Mouse (Mus musculus) stomach, embryonic 16.5 days (tissue): ENCODE measurements around the gene Lrrc23. TPM values are rescaled to one million over a fixed set of nuclear protein-coding genes. Genes with fewer than 3 reads are reported as not detected.
A peak's percentile ranks its signal among the peaks of the same experiment; 100 is the strongest.

Experiments used
- ATAC-seq: fragments of 200-750 bp; cut with Nextera tagmentation; 2 replicates; pipeline ENCODE4 v1.8.0; 2017; ENCODE audit warnings: moderate number of reproducible peaks, moderate TSS enrichment; ENCODE audit not compliant: insufficient read depth, low FRiP score
- H3K27ac ChIP-seq: fragments of 300-500 bp; sonication (generic); 2 replicates; pipeline ENCODE4 v1.5.1; 2014; ENCODE audit warnings: low read length
- H3K27me3 ChIP-seq: fragments of 300-500 bp; sonication (generic); 2 replicates; pipeline ENCODE4 v1.6.1; 2014; ENCODE audit warnings: low read length, control low read depth, mixed read lengths; ENCODE audit not compliant: control insufficient read depth, insufficient read depth
- H3K36me3 ChIP-seq: fragments of 300-500 bp; sonication (generic); 2 replicates; pipeline ENCODE4 v1.6.1; 2014; ENCODE audit warnings: low read length; ENCODE audit not compliant: control insufficient read depth, insufficient read depth
- H3K4me1 ChIP-seq: fragments of 300-500 bp; sonication (generic); 2 replicates; pipeline ENCODE4 v1.6.1; 2014; ENCODE audit warnings: low read length, control low read depth, mixed read lengths; ENCODE audit not compliant: control insufficient read depth, insufficient read depth
- H3K4me2 ChIP-seq: fragments of 300-500 bp; sonication (generic); 2 replicates; pipeline ENCODE4 v1.6.1; 2014; ENCODE audit warnings: low read depth, low read length, mixed read lengths
- H3K4me3 ChIP-seq: fragments of 300-500 bp; sonication (generic); replicated peaks from 2 replicates; pipeline ENCODE4 v1.5.1; 2014; ENCODE audit warnings: mild to moderate bottlenecking, low read length
- H3K9ac ChIP-seq: fragments of 300-500 bp; sonication (generic); 2 replicates; pipeline ENCODE4 v1.6.1; 2014; ENCODE audit warnings: low read length
- H3K9me3 ChIP-seq: fragments of 300-500 bp; sonication (generic); replicated peaks from 2 replicates; pipeline ENCODE4 v1.6.1; 2016; ENCODE audit warnings: low read length, control low read depth; ENCODE audit not compliant: control insufficient read depth
- WGBS: fragments of 180-500 bp; shearing (Covaris S2); extraction: QIAGEN DNeasy Blood & Tissue Kit; methylation state at CpG from one replicate; pipeline ENCODE4 v1.1.7; 2014; 5-methylcytosine and 5-hydroxymethylcytosine counted together
- polyA plus RNA-seq: library from polyadenylated mRNA; unstranded; fragments of >200 nt; fragmentation: Nextera tagmentation; extraction: Ambion mirVana; gene quantifications from 2 replicates; pipeline ENCODE4 v1.2.1, GENCODE M21; 2015

Lrrc23 gene
- 0.53 and 0.65 TPM in 2 replicates for polyA plus RNA-seq

- WGBS, result 3% methylated on average over 23 of the region's 23 CpGs
- H3K4me1 ChIP-seq, result peaks cover 14% of the 10 kb centered on the region; the same call in 1 of the 2 replicates
- peak within 1 kb of the TSS; percentile 7 for H3K9ac ChIP-seq
- ATAC-seq, result no peak; the same call in 1 of the 2 replicates
- H3K4me2 ChIP-seq, result peak within 1 kb of the TSS; percentile 55
- no peaks in the 10 kb centered on the region for H3K36me3 ChIP-seq
- H3K27ac ChIP-seq, result no peak within 1 kb of the TSS
- peak within 1 kb of the TSS; percentile 43 for H3K4me3 ChIP-seq
- no peaks in the 10 kb centered on the region for H3K9me3 ChIP-seq
- H3K27me3 ChIP-seq, result peaks cover 10% of the 10 kb centered on the region
Observed at GRCm38 (mm10) chr6:124779222-124779983, at the start of gene Lrrc23. Gene Lrrc23, minus strand, starts transcription at chr6:124779727.

- WGBS, result 23% methylated on average over 10 of the region's 10 CpGs
- Histone ChIP-seq H3K36me3 (peaks cover 15% of the 10 kb centered on the region), H3K4me2 (peak overlapping the region; percentile 88), H3K4me1 (peaks cover 16% of the 10 kb centered on the region), H3K4me3 (peak overlapping the region; percentile 68), H3K9me3 (no peaks in the 10 kb centered on the region), H3K27me3 (no peaks in the 10 kb centered on the region), H3K9ac (peak overlapping the region; percentile 70), H3K27ac (peak overlapping the region; percentile 65)
- no peak for ATAC-seq
Observed at GRCm38 (mm10) chr6:124828101-124828592, 48.6 kb upstream of the Lrrc23 start.

DNA sequence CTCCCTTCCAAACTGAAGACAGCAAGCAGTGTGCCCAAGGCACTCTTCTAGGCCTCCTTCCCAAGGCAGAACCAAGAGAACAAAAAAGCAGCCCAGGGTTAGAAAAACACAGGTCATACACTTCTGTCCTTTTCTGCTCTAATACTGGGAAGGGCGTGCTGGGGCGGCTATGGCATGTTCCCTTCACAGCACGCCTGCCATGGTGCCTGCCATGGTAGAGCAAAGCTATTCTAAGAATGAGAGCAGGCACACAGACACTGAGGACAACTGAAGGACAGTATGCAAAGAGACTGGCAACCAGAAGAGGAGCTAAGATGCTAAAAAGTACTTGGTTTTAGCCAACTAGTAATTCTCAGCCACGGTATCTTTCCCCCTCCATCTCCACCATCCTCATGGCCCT, 42.5 kb upstream of the Lrrc23 start:
- no peak overlapping the region for H3K27ac ChIP-seq
- 96% methylated on average over 4 of the region's 4 CpGs for WGBS
- H3K36me3 ChIP-seq, result peaks cover 30% of the 10 kb centered on the region
- no peaks in the 10 kb centered on the region for H3K9me3 ChIP-seq
- H3K4me3 ChIP-seq, result no peak overlapping the region
- H3K4me1 ChIP-seq, result no peaks in the 10 kb centered on the region
- ATAC-seq, result no peak
- H3K4me2 ChIP-seq, result no peak overlapping the region
- no peak overlapping the region for H3K9ac ChIP-seq
- no peaks in the 10 kb centered on the region for H3K27me3 ChIP-seq

DNA sequence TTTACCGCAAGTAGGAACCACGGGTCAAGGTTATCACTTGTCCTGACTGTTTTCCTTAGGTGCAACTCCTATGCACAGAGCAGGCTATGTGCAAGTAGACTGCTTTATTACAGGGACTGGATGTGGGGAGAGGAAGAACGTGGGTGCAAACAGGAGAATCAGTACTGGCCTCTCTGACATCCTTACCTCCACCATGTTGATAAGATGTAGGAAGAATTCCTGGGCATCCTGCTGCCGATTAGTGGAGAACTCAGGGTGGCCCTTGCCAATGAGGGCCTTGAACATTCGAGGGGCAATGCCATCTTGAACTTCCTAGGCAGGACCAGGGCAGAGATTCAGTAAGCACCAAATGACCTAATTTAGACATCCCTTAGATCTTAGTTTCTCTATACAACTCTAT, 41.4 kb upstream of the Lrrc23 start:
- no peak overlapping the region for H3K27ac ChIP-seq
- H3K4me2 ChIP-seq, result no peak overlapping the region
- H3K4me3 ChIP-seq, result no peak overlapping the region
- no peaks in the 10 kb centered on the region for H3K27me3 ChIP-seq
- ATAC-seq, result no peak
- no peaks in the 10 kb centered on the region for H3K4me1 ChIP-seq
- no peak overlapping the region for H3K9ac ChIP-seq
- H3K9me3 ChIP-seq, result no peaks in the 10 kb centered on the region
- WGBS, result 92% methylated on average over 5 of the region's 5 CpGs
- H3K36me3 ChIP-seq, result peaks cover 26% of the 10 kb centered on the region

DNA sequence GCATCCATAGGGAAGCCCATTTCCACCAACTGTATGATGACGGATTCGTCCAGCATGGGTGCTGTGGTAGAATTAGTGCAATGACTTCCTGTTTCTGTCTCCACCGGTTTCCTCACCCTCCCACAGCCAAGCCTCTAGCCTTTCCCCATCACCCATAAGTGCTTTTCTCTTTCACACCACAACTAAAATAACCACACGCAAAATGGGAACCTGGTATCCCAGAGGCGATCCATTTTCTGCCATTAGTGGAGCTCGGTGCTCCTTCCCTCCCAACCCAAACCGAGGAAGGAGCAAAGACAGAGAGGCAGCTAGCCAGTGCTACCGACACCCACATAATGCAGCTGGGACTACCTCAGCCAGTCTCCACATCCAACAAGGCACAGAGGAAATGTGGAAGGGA, 38.4 kb upstream of the Lrrc23 start:
- no peak overlapping the region for H3K27ac ChIP-seq
- no peak overlapping the region for H3K4me2 ChIP-seq
- H3K4me3 ChIP-seq, result no peak overlapping the region
- H3K9me3 ChIP-seq, result no peaks in the 10 kb centered on the region
- H3K27me3 ChIP-seq, result no peaks in the 10 kb centered on the region
- H3K36me3 ChIP-seq, result peaks cover 16% of the 10 kb centered on the region
- ATAC-seq, result no peak
- peaks cover 9% of the 10 kb centered on the region for H3K4me1 ChIP-seq
- H3K9ac ChIP-seq, result no peak overlapping the region
- WGBS, result 87% methylated on average over 8 of the region's 8 CpGs

DNA sequence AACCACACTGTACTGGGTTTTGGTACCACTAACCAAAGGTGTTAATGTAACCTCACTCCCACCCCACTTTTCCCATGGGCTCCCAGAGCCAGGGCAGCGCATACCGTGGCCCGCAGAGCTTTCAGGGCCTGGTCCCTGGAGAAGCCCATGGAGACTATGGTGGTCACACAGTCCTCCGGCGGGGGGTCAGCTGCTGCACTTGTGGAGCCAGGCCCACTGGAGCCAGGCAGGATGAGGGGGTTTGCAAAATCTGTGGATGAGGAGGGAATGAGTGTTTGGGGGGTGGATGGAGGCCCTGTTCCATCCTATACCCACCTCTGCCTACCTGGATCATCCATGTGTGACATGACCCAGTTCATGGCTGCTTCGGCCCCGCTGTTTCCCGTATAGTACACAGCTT, 38.0 kb upstream of the Lrrc23 start:
- Histone ChIP-seq H3K4me3 (no peak overlapping the region), H3K4me1 (peaks cover 14% of the 10 kb centered on the region), H3K36me3 (peaks cover 16% of the 10 kb centered on the region), H3K9ac (no peak overlapping the region), H3K4me2 (no peak overlapping the region), H3K9me3 (no peaks in the 10 kb centered on the region), H3K27me3 (no peaks in the 10 kb centered on the region), H3K27ac (no peak overlapping the region)
- 93% methylated on average over 8 of the region's 8 CpGs for WGBS
- ATAC-seq, result no peak

DNA sequence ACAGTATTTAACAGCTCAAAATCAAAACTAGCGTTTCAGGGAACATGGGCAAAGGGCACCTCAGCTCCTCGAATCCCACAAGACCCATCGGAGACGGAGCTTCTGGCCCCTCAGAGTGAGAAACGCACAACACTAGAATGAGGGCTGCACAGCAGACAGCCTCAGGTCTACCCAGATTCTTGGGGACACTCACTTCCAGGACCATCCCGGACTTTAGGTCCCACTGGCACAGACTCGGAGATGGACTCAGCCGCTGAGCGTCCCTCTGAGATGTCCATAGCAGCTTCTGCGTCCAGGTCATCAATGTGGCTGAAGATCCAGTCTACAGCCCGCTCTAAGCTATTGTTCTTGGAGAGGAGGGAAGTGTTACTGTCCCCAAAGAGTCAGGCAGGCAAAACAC, 37.6 kb upstream of the Lrrc23 start:
- H3K4me3 ChIP-seq, result no peak overlapping the region
- peaks cover 17% of the 10 kb centered on the region for H3K4me1 ChIP-seq
- no peak overlapping the region for H3K9ac ChIP-seq
- H3K9me3 ChIP-seq, result no peaks in the 10 kb centered on the region
- no peak overlapping the region for H3K4me2 ChIP-seq
- peaks cover 16% of the 10 kb centered on the region for H3K36me3 ChIP-seq
- H3K27ac ChIP-seq, result no peak overlapping the region
- H3K27me3 ChIP-seq, result no peaks in the 10 kb centered on the region
- 96% methylated on average over 11 of the region's 11 CpGs for WGBS
- no peak for ATAC-seq

DNA sequence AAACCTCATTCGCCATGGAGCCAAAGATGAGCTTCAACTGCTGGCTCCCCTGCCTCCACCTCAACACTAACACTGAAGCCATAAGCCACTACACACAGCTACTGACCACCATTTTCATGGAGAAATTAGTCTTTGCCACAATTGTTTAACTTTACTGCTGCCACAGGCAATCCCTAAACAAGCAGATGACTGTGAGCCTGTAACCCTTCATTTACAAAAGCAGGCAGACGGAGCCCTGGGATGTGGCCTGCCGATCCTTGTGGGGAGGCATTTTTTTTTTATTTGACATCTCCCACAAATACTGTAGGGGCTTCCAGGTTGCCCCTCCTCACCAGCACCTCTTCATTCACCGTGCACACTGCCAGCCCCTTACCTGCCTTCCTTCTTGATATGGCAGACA, 37.1 kb upstream of the Lrrc23 start:
- Histone ChIP-seq H3K9me3 (no peaks in the 10 kb centered on the region), H3K27me3 (no peaks in the 10 kb centered on the region), H3K4me3 (no peak overlapping the region), H3K27ac (no peak overlapping the region), H3K36me3 (peaks cover 22% of the 10 kb centered on the region), H3K4me2 (no peak overlapping the region), H3K4me1 (peaks cover 21% of the 10 kb centered on the region), H3K9ac (no peak overlapping the region)
- 74% methylated on average over 4 of the region's 4 CpGs for WGBS
- no peak for ATAC-seq

DNA sequence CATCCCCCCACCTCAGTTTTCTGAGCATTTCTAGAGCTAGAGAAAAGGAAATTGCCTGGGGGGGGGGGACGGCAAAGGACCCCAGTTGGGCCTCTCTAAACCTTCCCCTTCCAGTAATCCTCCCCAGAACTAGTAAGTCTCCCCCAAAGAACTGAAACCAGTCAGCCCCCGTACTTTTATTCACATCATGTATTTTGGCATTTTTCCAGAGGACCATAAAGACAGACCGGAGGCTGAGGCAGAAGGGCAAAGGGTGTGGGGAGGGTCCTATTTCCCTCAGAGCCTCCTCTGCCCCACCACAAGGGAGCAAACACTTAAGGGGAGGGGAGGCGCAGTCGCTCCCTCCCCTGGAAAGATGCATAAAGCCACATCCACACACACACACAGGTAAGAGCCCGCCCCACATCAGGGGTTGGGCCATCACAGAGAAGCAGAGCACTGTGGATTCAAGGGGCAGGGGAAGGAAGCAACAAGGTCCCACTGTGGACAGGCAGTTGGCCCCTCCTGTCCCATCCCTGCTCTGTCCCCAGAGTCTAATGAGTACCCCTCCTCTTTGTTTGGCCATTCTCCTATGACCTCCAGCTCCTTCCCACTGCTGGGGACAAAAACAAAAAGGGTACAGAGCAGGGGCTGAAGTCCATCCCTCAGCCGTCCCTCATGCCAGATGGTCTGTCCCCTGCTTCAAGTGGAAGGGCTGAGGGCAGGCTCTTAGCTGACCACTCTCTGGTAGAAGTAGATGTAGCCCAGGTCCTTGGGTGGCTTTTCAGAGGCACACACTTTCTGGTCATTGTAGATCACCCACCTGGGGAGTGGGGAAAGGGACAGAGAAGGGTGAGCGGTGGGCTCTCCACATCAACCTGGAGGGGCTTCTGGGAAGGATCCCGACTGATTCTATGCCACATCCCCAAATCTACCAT, 35.6 kb upstream of the Lrrc23 start:
- Histone ChIP-seq H3K9me3 (no peaks in the 10 kb centered on the region), H3K4me1 (peaks cover 24% of the 10 kb centered on the region), H3K4me3 (no peak overlapping the region), H3K9ac (no peak overlapping the region), H3K4me2 (no peak overlapping the region), H3K36me3 (peaks cover 21% of the 10 kb centered on the region), H3K27me3 (no peaks in the 10 kb centered on the region), H3K27ac (no peak overlapping the region)
- no peak for ATAC-seq
- 67% methylated on average over 9 of the region's 9 CpGs for WGBS
